Mouse (Mus musculus): ENCODE measurements at regions not wholly inside any gene's neighbourhood (a gene's known extent, or its start where the extent isn't known, plus 50 kb on each side); places are given as distances from the start of the nearest gene placed in this dataset.
A peak's percentile ranks its signal among the peaks of the same experiment; 100 is the strongest.

GRCm38 (mm10) chr3:126491251-126491913 lies 104.7 kb upstream of the Camk2d start:
- no peaks in the 10 kb centered on the region for H3K27me3 ChIP-seq (replicated peaks)
- H3K9me3 ChIP-seq (replicated peaks) = no peaks in the 10 kb centered on the region
- no peak overlapping the region for H3K27ac ChIP-seq (ENCODE audit: poor library complexity, severe bottlenecking)
- no peak overlapping the region for H3K4me2 ChIP-seq
- 55% methylated on average over 2 of the region's 2 CpGs for WGBS
- no peak overlapping the region for H3K9ac ChIP-seq
- no peak for ATAC-seq (ENCODE audit: insufficient number of reproducible peaks, low FRiP score)
- no peak overlapping the region for H3K4me3 ChIP-seq
- no peaks in the 10 kb centered on the region for H3K4me1 ChIP-seq (replicated peaks)
- no peaks in the 10 kb centered on the region for H3K36me3 ChIP-seq

GRCm38 (mm10) chr3:126491914-126492265 lies 104.2 kb upstream of the Camk2d start:
- no peak for ATAC-seq (ENCODE audit: insufficient number of reproducible peaks, low FRiP score)
- H3K27me3 ChIP-seq (replicated peaks) = no peaks in the 10 kb centered on the region
- no peaks in the 10 kb centered on the region for H3K4me1 ChIP-seq (replicated peaks)
- no peak overlapping the region for H3K27ac ChIP-seq (ENCODE audit: poor library complexity, severe bottlenecking)
- H3K9me3 ChIP-seq (replicated peaks) = no peaks in the 10 kb centered on the region
- H3K4me2 ChIP-seq = no peak overlapping the region
- no peak overlapping the region for H3K4me3 ChIP-seq
- 89% methylated on average over 3 of the region's 3 CpGs for WGBS
- no peaks in the 10 kb centered on the region for H3K36me3 ChIP-seq
- no peak overlapping the region for H3K9ac ChIP-seq

- H3K36me3 ChIP-seq = no peaks in the 10 kb centered on the region
- 28% methylated on average over 2 of the region's 2 CpGs for WGBS
- no peak for ATAC-seq (ENCODE audit: insufficient number of reproducible peaks, low FRiP score)
- H3K4me2 ChIP-seq = no peak overlapping the region
- no peaks in the 10 kb centered on the region for H3K27me3 ChIP-seq (replicated peaks)
- H3K4me3 ChIP-seq = no peak overlapping the region
- no peaks in the 10 kb centered on the region for H3K9me3 ChIP-seq (replicated peaks)
- H3K27ac ChIP-seq (ENCODE audit: poor library complexity, severe bottlenecking) = no peak overlapping the region
- no peaks in the 10 kb centered on the region for H3K4me1 ChIP-seq (replicated peaks)
- H3K9ac ChIP-seq = no peak overlapping the region
Observed at GRCm38 (mm10) chr3:126498823-126499222, 97.3 kb upstream of the Camk2d start.

GRCm38 (mm10) chr3:126500247-126500646 lies 95.9 kb upstream of the Camk2d start:
- no peak overlapping the region for H3K4me3 ChIP-seq
- no peak overlapping the region for H3K4me2 ChIP-seq
- no peaks in the 10 kb centered on the region for H3K4me1 ChIP-seq (replicated peaks)
- no peaks in the 10 kb centered on the region for H3K36me3 ChIP-seq
- H3K27ac ChIP-seq (ENCODE audit: poor library complexity, severe bottlenecking) = no peak overlapping the region
- no peak for ATAC-seq (ENCODE audit: insufficient number of reproducible peaks, low FRiP score)
- no peaks in the 10 kb centered on the region for H3K27me3 ChIP-seq (replicated peaks)
- H3K9ac ChIP-seq = no peak overlapping the region
- WGBS = 82% methylated on average over 2 of the region's 2 CpGs
- H3K9me3 ChIP-seq (replicated peaks) = no peaks in the 10 kb centered on the region

GRCm38 (mm10) chr3:126501826-126502225 lies 94.3 kb upstream of the Camk2d start:
- ATAC-seq (ENCODE audit: insufficient number of reproducible peaks, low FRiP score) = no peak
- Histone ChIP-seq H3K36me3 (no peaks in the 10 kb centered on the region), H3K27me3 (replicated peaks) (no peaks in the 10 kb centered on the region), H3K9me3 (replicated peaks) (no peaks in the 10 kb centered on the region), H3K4me2 (no peak overlapping the region), H3K9ac (no peak overlapping the region), H3K4me1 (replicated peaks) (no peaks in the 10 kb centered on the region), H3K27ac (ENCODE audit: poor library complexity, severe bottlenecking) (no peak overlapping the region), H3K4me3 (no peak overlapping the region)
- 87% methylated on average over 2 of the region's 2 CpGs for WGBS

- ATAC-seq (ENCODE audit: insufficient number of reproducible peaks, low FRiP score) = no peak
- 48% methylated on average over 1 of the region's 1 CpGs for WGBS
Observed at GRCm38 (mm10) chr3:126505685-126506084, 90.4 kb upstream of the Camk2d start.

GRCm38 (mm10) chr3:126514842-126515241 lies 81.3 kb upstream of the Camk2d start:
- H3K9me3 ChIP-seq (replicated peaks) = no peaks in the 10 kb centered on the region
- ATAC-seq (ENCODE audit: insufficient number of reproducible peaks, low FRiP score) = no peak
- H3K27ac ChIP-seq (ENCODE audit: poor library complexity, severe bottlenecking) = no peak overlapping the region
- no peaks in the 10 kb centered on the region for H3K4me1 ChIP-seq (replicated peaks)
- H3K36me3 ChIP-seq = no peaks in the 10 kb centered on the region
- no peak overlapping the region for H3K9ac ChIP-seq
- 29% methylated on average over 2 of the region's 2 CpGs for WGBS
- no peak overlapping the region for H3K4me2 ChIP-seq
- no peak overlapping the region for H3K4me3 ChIP-seq
- H3K27me3 ChIP-seq (replicated peaks) = no peaks in the 10 kb centered on the region

More at GRCm38 (mm10) chr3:126505685-126506084, 90.4 kb upstream of the Camk2d start:
- H3K27ac ChIP-seq (ENCODE audit: poor library complexity, severe bottlenecking) = no peak overlapping the region
- no peaks in the 10 kb centered on the region for H3K27me3 ChIP-seq (replicated peaks)
- no peak overlapping the region for H3K9ac ChIP-seq
- no peak overlapping the region for H3K4me3 ChIP-seq
- no peak overlapping the region for H3K4me2 ChIP-seq
- H3K9me3 ChIP-seq (replicated peaks) = peaks cover 6% of the 10 kb centered on the region
- no peaks in the 10 kb centered on the region for H3K36me3 ChIP-seq
- H3K4me1 ChIP-seq (replicated peaks) = no peaks in the 10 kb centered on the region

GRCm38 (mm10) chr3:126534118-126534820 lies 61.8 kb upstream of the Camk2d start:
- 37% methylated on average over 7 of the region's 7 CpGs for WGBS
- ATAC-seq (ENCODE audit: insufficient number of reproducible peaks, low FRiP score) = no peak
- H3K27me3 ChIP-seq (replicated peaks) = no peaks in the 10 kb centered on the region
- H3K4me1 ChIP-seq (replicated peaks) = peaks cover 25% of the 10 kb centered on the region
- H3K9ac ChIP-seq = no peak overlapping the region
- H3K4me2 ChIP-seq = no peak overlapping the region
- H3K4me3 ChIP-seq = no peak overlapping the region
- no peaks in the 10 kb centered on the region for H3K36me3 ChIP-seq
- no peaks in the 10 kb centered on the region for H3K9me3 ChIP-seq (replicated peaks)
- H3K27ac ChIP-seq (ENCODE audit: poor library complexity, severe bottlenecking) = peak overlapping the region; percentile 43; the same call in 1 of the 2 replicates

- no peak for ATAC-seq (ENCODE audit: insufficient number of reproducible peaks, low FRiP score)
- Histone ChIP-seq H3K4me3 (no peak overlapping the region), H3K36me3 (no peaks in the 10 kb centered on the region), H3K4me2 (no peak overlapping the region), H3K9ac (no peak overlapping the region), H3K9me3 (replicated peaks) (no peaks in the 10 kb centered on the region), H3K4me1 (replicated peaks) (peaks cover 33% of the 10 kb centered on the region), H3K27ac (ENCODE audit: poor library complexity, severe bottlenecking) (no peak overlapping the region), H3K27me3 (replicated peaks) (no peaks in the 10 kb centered on the region)
Observed at GRCm38 (mm10) chr3:126535340-126535739, 60.8 kb upstream of the Camk2d start.

GRCm38 (mm10) chr3:126538516-126538915 lies 57.6 kb upstream of the Camk2d start:
- H3K36me3 ChIP-seq = no peaks in the 10 kb centered on the region
- H3K4me2 ChIP-seq = no peak overlapping the region
- H3K4me1 ChIP-seq (replicated peaks) = peaks cover 35% of the 10 kb centered on the region
- no peaks in the 10 kb centered on the region for H3K27me3 ChIP-seq (replicated peaks)
- H3K27ac ChIP-seq (ENCODE audit: poor library complexity, severe bottlenecking) = no peak overlapping the region
- H3K9ac ChIP-seq = no peak overlapping the region
- H3K9me3 ChIP-seq (replicated peaks) = no peaks in the 10 kb centered on the region
- 71% methylated on average over 7 of the region's 7 CpGs for WGBS
- no peak for ATAC-seq (ENCODE audit: insufficient number of reproducible peaks, low FRiP score)
- no peak overlapping the region for H3K4me3 ChIP-seq

- H3K4me1 ChIP-seq (replicated peaks) = peaks cover 15% of the 10 kb centered on the region
- 69% methylated on average over 4 of the region's 4 CpGs for WGBS
- no peaks in the 10 kb centered on the region for H3K27me3 ChIP-seq (replicated peaks)
- no peak overlapping the region for H3K4me2 ChIP-seq
- no peak overlapping the region for H3K27ac ChIP-seq (ENCODE audit: poor library complexity, severe bottlenecking)
- no peak overlapping the region for H3K9ac ChIP-seq
- no peaks in the 10 kb centered on the region for H3K9me3 ChIP-seq (replicated peaks)
- no peak for ATAC-seq (ENCODE audit: insufficient number of reproducible peaks, low FRiP score)
- no peaks in the 10 kb centered on the region for H3K36me3 ChIP-seq
- no peak overlapping the region for H3K4me3 ChIP-seq
Observed at GRCm38 (mm10) chr3:126541105-126541504, 55.0 kb upstream of the Camk2d start.

Data from heart, embryonic 12.5 days (tissue).